Mouse (Mus musculus): ENCODE measurements around the gene Tox3.

- no peak for TF ChIP-seq CTCF (IDR thresholded peaks at IDR 0.05; ENCODE audit: low read depth)
- TF ChIP-seq EP300 (optimal IDR thresholded peaks at IDR 0.05): no peak
These were observed 42.7 kb upstream of the Tox3 start for GRCm38 (mm10) chr8:90390827-90391226.
